Mouse (Mus musculus) hematopoietic multipotent progenitor cell, adult 10-12 weeks (in vitro differentiated cells): ENCODE measurements around the gene Ifnl3. TPM values are rescaled to one million over a fixed set of nuclear protein-coding genes. Genes with fewer than 3 reads are reported as not detected.

Experiments
- polyA plus RNA-seq: library from polyadenylated mRNA; stranded (reverse); fragments of >175 nt; gene quantifications from 2 replicates; pipeline ENCODE4 v1.2.3, GENCODE M21; 2012; ENCODE audit warnings: low replicate concordance

Gene Ifnl3
- not detected in 2 replicates for polyA plus RNA-seq

DNA sequence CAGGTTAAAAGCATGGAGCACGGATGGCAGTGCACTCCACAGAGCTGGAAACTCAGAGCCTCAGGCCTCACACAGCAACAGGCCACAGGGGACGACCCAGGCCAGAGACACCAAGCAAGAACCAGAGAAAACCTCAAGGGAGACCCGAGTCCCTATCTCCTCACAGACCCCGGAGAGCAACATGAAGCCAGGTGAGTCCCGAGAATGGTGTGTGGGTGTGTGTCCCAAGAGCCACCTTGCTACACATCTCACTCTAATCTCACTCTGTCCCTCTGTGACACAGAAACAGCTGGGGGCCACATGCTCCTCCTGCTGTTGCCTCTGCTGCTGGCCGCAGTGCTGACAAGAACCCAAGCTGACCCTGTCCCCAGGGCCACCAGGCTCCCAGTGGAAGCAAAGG is at the start of gene Ifnl3:
Gene Ifnl3, plus strand, starts transcription at position 301 of the 400 bp plus-strand sequence.

DNA sequence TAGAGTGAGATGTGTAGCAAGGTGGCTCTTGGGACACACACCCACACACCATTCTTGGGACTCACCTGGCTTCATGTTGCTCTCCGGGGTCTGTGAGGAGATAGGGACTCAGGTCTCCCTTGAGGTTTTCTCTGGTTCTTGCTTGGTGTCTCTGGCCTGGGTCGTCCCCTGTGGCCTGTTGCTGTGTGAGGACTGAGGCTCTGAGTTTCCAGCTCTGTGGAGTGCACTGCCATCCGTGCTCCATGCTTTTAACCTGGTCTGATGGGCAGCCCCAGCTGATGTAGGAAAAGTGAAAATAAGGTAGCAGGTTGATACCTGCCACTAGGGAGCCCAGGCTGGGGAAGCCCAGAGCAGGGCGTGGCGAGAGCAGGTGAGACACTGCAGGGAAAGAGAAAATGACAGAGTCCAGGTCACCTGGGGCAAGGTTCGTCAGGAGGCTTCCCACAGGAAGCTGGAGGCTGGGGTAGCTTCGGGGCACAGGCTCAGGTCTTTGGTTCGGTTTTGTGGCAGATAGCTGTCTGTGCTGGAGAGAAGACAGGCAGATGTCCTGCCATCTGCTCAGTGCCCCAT is 12.1 kb upstream of the Ifnl3 start, which contains the start of gene Ifnl2:
Gene Ifnl2, minus strand, starts transcription at position 51 of the 570 bp plus-strand sequence.

DNA sequence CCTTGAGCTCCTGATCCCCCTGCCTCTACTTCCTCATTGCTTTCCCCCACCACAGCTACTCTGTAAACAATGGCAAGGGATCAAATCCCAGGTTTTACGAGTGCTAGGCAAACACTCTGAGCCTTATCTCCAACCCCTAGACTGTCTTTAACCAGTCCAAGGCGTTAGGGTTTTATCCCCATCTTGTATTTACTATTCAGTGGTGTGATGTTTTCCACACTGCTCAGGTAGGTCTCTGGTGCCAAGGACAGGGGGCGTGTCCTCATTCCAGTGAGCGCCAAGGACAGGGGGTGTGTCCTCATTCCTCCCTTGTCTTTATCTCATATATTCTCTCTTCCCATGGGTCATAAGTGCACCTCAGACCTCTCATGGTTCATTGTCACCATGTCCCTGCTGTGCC is 17.9 kb downstream of the Ifnl3 start, which contains the start of gene Sycn:
Gene Sycn, plus strand, starts transcription at position 360 of the 400 bp plus-strand sequence.

DNA sequence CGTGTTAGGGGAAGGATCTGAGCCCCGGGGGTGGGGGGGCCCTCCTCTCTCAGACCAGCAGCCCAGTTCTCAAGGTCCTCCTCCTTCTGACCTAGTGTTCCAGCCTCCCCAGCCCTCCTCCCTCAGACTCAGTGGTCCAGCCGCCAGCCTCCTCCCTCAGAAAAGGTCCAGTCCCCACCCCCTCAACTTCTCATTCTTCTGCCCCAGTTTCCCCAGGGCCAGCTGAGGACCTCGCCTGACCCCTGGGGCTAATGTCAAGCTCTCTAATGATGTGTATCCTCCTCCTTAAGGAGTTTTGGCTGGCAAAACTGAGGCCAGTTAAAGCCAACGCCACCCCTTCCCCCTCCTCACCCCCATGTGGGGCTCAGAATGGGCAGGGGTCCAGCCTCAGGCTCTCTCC is 24.5 kb downstream of the Ifnl3 start, which contains the start of gene Nccrp1:
Gene Nccrp1, minus strand, starts transcription at position 101 of the 400 bp plus-strand sequence.

Other genes starting within 250 kb of the Ifnl3 start
- gene Eid2b, start 245.1 kb upstream of the Ifnl3 start, polyA plus RNA-seq, result 10.5 and 32.4 TPM in 2 replicates
- not detected in 2 replicates for gene Selenov, start 231.7 kb upstream of the Ifnl3 start, polyA plus RNA-seq
- gene Dll3, start 220.6 kb upstream of the Ifnl3 start, polyA plus RNA-seq, result not detected in 2 replicates
- 54.8 and 107 TPM in 2 replicates for gene Timm50, start 210.8 kb upstream of the Ifnl3 start, polyA plus RNA-seq
- 77.8 and 140 TPM in 2 replicates for gene Supt5, start 184.1 kb upstream of the Ifnl3 start, polyA plus RNA-seq
- 312 and 2,158 TPM in 2 replicates for gene Rps16, start 172.2 kb upstream of the Ifnl3 start, polyA plus RNA-seq
- gene Plekhg2, start 150.2 kb upstream of the Ifnl3 start, polyA plus RNA-seq, result 115 and 200 TPM in 2 replicates
- 449 and 1,114 TPM in 2 replicates for gene Zfp36, start 142.6 kb upstream of the Ifnl3 start, polyA plus RNA-seq
- 8.5 and 10.2 TPM in 2 replicates for gene Med29, start 130.1 kb upstream of the Ifnl3 start, polyA plus RNA-seq
- gene Paf1, start 129.9 kb upstream of the Ifnl3 start, polyA plus RNA-seq, result 122 and 137 TPM in 2 replicates
- gene Gmfg, start 85.4 kb upstream of the Ifnl3 start, polyA plus RNA-seq, result 16.0 and 30.0 TPM in 2 replicates
- 3.2 and 10.3 TPM in 2 replicates for gene Lrfn1, start 70.9 kb upstream of the Ifnl3 start, polyA plus RNA-seq
- not detected in 2 replicates for gene Ifnl2, start 12.4 kb upstream of the Ifnl3 start, polyA plus RNA-seq
- 1.4 TPM in 1 of 2 replicates, not detected in the other for gene Sycn, start 18.0 kb downstream of the Ifnl3 start, polyA plus RNA-seq
- 1.1 and 2.7 TPM in 2 replicates for gene Nccrp1, start 24.4 kb downstream of the Ifnl3 start, polyA plus RNA-seq
- 102 and 209 TPM in 2 replicates for gene Samd4b, start 75.3 kb downstream of the Ifnl3 start, polyA plus RNA-seq
- gene Pak4, start 75.3 kb downstream of the Ifnl3 start, polyA plus RNA-seq, result 31.7 and 62.2 TPM in 2 replicates
- gene Acp7, start 108.5 kb downstream of the Ifnl3 start, polyA plus RNA-seq, result not detected in 2 replicates
- gene Fbxo27, start 170.0 kb downstream of the Ifnl3 start, polyA plus RNA-seq, result 1.7 and 3.7 TPM in 2 replicates
- gene Fbxo17, start 194.0 kb downstream of the Ifnl3 start, polyA plus RNA-seq, result 5.3 and 10.8 TPM in 2 replicates
- 101 and 240 TPM in 2 replicates for gene Mrps12, start 219.0 kb downstream of the Ifnl3 start, polyA plus RNA-seq
- 31.9 and 34.0 TPM in 2 replicates for gene Sars2, start 219.2 kb downstream of the Ifnl3 start, polyA plus RNA-seq
- not detected in 2 replicates for gene Ccer2, start 233.3 kb downstream of the Ifnl3 start, polyA plus RNA-seq
- 147 and 155 TPM in 2 replicates for gene Sirt2, start 243.9 kb downstream of the Ifnl3 start, polyA plus RNA-seq
- gene Nfkbib, start 244.7 kb downstream of the Ifnl3 start, polyA plus RNA-seq, result 141 and 276 TPM in 2 replicates